Mouse (Mus musculus) lung, adult 2 months (tissue): ENCODE measurements around the gene Tenm1.

Experiments
- CTCF ChIP-seq: fragments of 200-500 bp; IDR thresholded peaks from 2 replicates; pipeline ENCODE4 v1.5.1; 2011; ENCODE audit warnings: mild to moderate bottlenecking, low read length, control low read depth; ENCODE audit not compliant: insufficient read depth
- POLR2A ChIP-seq: fragments of 200-500 bp; IDR thresholded peaks from 2 replicates; pipeline ENCODE4 v1.6.1; 2011; ENCODE audit warnings: low read depth, mild to moderate bottlenecking, control low read depth, low read length, borderline replicate concordance; ENCODE audit errors: extremely low read depth

GRCm38 (mm10) chrX:42511105-42511504, 917.8 kb downstream of the Tenm1 start:
- TF ChIP-seq CTCF (no peak), POLR2A (no peak)
